ENCODE assay signal across 9 mouse cellular contexts in genomic region chr2:26738926-26739325, GRCm38 (mm10).
"Had no signal": no experiment of that assay in that cellular context is flagged by ENCODE, and none has a peak within 500 bp of the region (broad histone marks: within the 10 kb centered on the region; RNA-seq: fewer than 3 reads in every experiment).

No protein-coding gene starts in this region.

- DNase-seq: kidney, adult 11 months; kidney, adult 9 months; kidney, postnatal 36 days; layer of hippocampus, adult 9-11 months; layer of hippocampus, postnatal 36 days; liver, embryonic 13.5 days; liver, postnatal 0 days; right cerebral cortex, postnatal 14 days had no signal

- ATAC-seq: liver, postnatal 0 days; midbrain, embryonic 13.5 days had no signal
